Mouse (Mus musculus): ENCODE measurements around the gene Asnsd1. TPM values are rescaled to one million over a fixed set of nuclear protein-coding genes. Genes with fewer than 3 reads are reported as not detected.
"Not testable (repeated sequence)": the region's sequence is repeated elsewhere in the genome, so short reads cannot be mapped to it uniquely, and the experiment has no call there.

Asnsd1 gene
- polyA plus RNA-seq (2012; ENCODE audit: insufficient read depth, low replicate concordance) = 0.91 and 8.5 TPM in 2 replicates

- TF ChIP-seq FLI1 (IDR thresholded peaks at IDR 0.05; ENCODE audit: low read length) (no peak), GATA1 (IDR thresholded peaks at IDR 0.05; ENCODE audit: borderline replicate concordance, low read length) (no peak)
- peaks cover 16% of the 10 kb centered on the region for H3K4me1 ChIP-seq
- H3K36me3 ChIP-seq (replicated peaks; ENCODE audit: low read length) = peaks cover 25% of the 10 kb centered on the region
- no peaks in the 10 kb centered on the region for H3K9me3 ChIP-seq
- H3K4me3 ChIP-seq (replicated peaks) = peak within 1 kb of the TSS; percentile 100
- no peaks in the 10 kb centered on the region for H3K27me3 ChIP-seq (replicated peaks)
These were observed at the start of gene Asnsd1, which contains the start of the genes Asdurf and Gm28551 for GRCm38 (mm10) chr1:53352327-53353261. Asnsd1 (minus strand) TSS chr1:53352752. Asdurf (minus strand) TSS chr1:53352619. Gm28551 (minus strand) TSS chr1:53352667.

DNA sequence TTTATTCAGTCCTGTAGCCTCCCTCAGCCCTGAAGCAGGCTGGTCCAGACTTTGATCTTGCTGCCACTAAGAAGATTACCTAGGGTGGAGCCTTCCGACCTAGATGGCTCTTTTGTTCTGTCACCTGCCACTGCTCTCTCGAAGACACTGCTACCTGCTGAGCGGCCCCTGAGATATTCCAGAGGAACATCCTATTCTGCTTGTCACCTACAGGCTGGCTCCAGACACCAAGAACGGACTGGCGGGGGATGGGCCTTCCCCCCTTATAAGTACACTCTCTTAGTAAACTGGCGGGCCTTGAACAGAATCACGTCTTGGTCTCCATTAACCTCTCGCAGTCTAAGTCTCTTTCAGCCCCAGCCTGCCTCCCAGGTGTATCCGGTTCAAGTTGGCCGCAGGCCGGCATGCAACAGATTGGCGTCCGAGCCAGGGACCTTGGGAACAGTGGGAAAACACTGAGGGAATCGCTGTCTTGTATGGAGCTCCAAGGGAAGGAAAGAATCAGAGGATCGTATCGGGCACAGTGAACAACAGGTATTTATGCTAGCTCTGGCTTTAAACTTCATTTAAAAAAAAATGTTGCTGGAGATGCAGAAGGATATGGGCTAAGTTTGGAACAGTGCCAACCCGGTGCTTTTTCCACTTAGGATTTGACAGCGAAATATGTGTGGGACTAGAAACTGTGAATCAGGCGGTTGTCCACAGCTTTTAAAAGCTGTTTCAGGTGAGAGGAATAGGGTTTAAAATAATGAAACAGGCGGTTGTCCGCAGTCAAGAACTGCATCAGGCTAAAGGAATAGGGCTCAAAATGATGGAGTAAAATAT lies 41.6 kb upstream of the Asnsd1 start:
- peaks cover 13% of the 10 kb centered on the region for H3K9me3 ChIP-seq
- not testable (repeated sequence) for H3K4me3 ChIP-seq (replicated peaks); H3K27me3 ChIP-seq (replicated peaks); H3K36me3 ChIP-seq (replicated peaks; ENCODE audit: low read length); H3K4me1 ChIP-seq

GRCm38 (mm10) chr1:53388762-53389161 lies 36.2 kb upstream of the Asnsd1 start:
- no peaks in the 10 kb centered on the region for H3K4me1 ChIP-seq
- H3K9me3 ChIP-seq = peaks cover 22% of the 10 kb centered on the region
- no peaks in the 10 kb centered on the region for H3K36me3 ChIP-seq (replicated peaks; ENCODE audit: low read length)
- no peak overlapping the region for H3K4me3 ChIP-seq (replicated peaks)
- TF ChIP-seq FLI1 (IDR thresholded peaks at IDR 0.05; ENCODE audit: low read length) = no peak
- no peak for TF ChIP-seq GATA1 (IDR thresholded peaks at IDR 0.05; ENCODE audit: borderline replicate concordance, low read length)
- H3K27me3 ChIP-seq (replicated peaks) = no peaks in the 10 kb centered on the region

DNA sequence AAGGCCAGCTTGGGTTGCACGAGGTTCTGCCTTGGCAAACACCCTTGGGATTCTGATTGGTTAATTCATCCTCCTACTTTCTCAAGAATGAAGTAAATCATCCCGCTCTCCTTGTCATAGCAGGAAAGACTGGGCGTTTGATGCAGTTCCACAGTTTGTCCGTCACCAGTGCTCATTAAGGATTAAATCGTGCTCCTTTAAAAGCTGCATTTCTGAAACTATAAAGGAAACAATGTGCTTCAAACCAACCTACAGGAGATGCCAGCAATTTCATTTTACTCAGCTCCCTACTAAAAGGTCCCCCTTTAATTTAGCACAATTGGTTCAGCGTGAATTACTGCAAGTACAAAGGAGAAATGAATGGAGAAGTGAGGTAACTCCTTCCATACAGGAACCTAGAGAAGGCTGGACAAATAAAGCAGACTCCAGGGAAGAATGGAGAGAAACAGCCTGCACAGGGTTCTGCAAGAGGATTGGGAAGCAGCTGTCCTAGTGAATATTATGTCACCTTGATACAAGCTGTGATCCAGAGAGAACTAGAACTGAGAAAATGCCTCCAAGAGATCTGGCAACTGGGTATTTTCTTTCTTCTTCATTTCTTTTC lies 31.6 kb upstream of the Asnsd1 start:
- Histone ChIP-seq H3K27me3 (replicated peaks) (no peaks in the 10 kb centered on the region), H3K9me3 (peaks cover 9% of the 10 kb centered on the region), H3K4me1 (no peaks in the 10 kb centered on the region), H3K36me3 (replicated peaks; ENCODE audit: low read length) (no peaks in the 10 kb centered on the region), H3K4me3 (replicated peaks) (no peak overlapping the region)
- TF ChIP-seq FLI1 (IDR thresholded peaks at IDR 0.05; ENCODE audit: low read length) (no peak), GATA1 (IDR thresholded peaks at IDR 0.05; ENCODE audit: borderline replicate concordance, low read length) (no peak)

DNA sequence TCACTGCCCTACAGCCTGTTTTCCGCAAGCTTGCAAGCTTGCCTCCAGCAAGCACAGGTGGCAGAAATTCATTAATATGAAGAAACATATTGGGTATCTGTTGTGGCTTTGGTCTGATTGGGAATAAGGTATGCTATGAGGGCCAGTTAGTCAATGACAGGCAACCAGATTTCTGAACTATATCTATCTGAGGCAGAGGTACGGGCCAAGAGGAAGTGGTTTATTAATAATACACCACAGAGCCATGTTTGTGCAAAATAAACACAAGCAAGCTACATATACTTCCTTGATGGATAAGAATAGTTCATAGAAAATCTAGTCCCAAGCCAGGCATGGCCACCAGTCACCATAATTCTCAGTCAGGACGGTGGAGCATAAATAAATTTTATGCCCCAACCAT lies 25.2 kb upstream of the Asnsd1 start:
- H3K4me3 ChIP-seq (replicated peaks) = no peak overlapping the region
- H3K4me1 ChIP-seq = no peaks in the 10 kb centered on the region
- no peaks in the 10 kb centered on the region for H3K27me3 ChIP-seq (replicated peaks)
- H3K36me3 ChIP-seq (replicated peaks; ENCODE audit: low read length) = no peaks in the 10 kb centered on the region
- peaks cover 7% of the 10 kb centered on the region; the same call in 1 of the 2 replicates for H3K9me3 ChIP-seq
- TF ChIP-seq GATA1 (IDR thresholded peaks at IDR 0.05; ENCODE audit: borderline replicate concordance, low read length) = no peak
- TF ChIP-seq FLI1 (IDR thresholded peaks at IDR 0.05; ENCODE audit: low read length) = no peak

GRCm38 (mm10) chr1:53375965-53376364 lies 23.4 kb upstream of the Asnsd1 start:
- not testable (repeated sequence) for H3K4me1 ChIP-seq; H3K36me3 ChIP-seq (replicated peaks; ENCODE audit: low read length); H3K4me3 ChIP-seq (replicated peaks); H3K27me3 ChIP-seq (replicated peaks)
- peaks cover 19% of the 10 kb centered on the region for H3K9me3 ChIP-seq

DNA sequence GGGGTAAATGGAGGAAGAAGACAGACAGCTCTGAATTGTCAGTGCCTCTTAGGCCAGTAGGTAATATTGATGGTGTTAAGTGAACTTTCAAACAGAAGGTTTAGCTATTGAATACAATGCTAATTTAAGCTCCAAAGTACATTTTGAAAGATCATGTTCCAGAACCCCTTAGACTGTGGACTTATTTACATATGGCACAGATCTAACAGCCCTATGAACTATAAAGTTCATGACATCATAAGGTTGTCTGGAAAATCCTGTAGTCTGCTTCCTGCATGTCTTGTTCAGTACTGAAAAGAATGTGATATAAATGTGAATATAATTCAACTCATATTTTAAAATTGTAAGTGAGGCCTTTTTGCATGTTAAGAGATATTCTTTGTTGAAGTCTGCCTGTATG lies 6.4 kb upstream of the Asnsd1 start:
- TF ChIP-seq FLI1 (IDR thresholded peaks at IDR 0.05; ENCODE audit: low read length) (no peak), GATA1 (IDR thresholded peaks at IDR 0.05; ENCODE audit: borderline replicate concordance, low read length) (no peak)
- no peaks in the 10 kb centered on the region for H3K27me3 ChIP-seq (replicated peaks)

DNA sequence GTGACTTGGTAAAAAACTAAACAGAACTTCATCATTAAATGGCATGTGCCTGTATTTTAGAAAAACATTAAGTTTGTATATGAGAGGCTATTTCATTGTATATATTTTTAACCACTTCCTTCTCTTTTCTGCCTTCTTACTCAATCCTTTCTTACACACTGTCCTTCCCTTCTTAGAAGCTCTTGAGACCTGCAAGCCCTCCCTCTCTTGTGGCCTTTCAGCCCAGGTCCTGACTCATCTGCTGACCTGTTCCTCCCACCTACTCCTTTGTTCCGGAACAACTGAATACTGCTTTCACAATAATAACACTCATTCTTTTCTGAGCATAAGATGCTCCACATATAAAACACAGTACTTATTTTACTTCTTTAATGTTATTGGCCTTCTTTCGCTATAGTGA lies 11.5 kb downstream of the Asnsd1 start:
- Histone ChIP-seq H3K36me3 (replicated peaks; ENCODE audit: low read length) (peaks cover 51% of the 10 kb centered on the region), H3K4me1 (no peaks in the 10 kb centered on the region), H3K4me3 (replicated peaks) (no peak overlapping the region), H3K27me3 (replicated peaks) (no peaks in the 10 kb centered on the region), H3K9me3 (0 out of 2 replicates have a peak, but pooled peaks cover 6% of the 10 kb centered on the region)
- TF ChIP-seq GATA1 (IDR thresholded peaks at IDR 0.05; ENCODE audit: borderline replicate concordance, low read length) (no peak), FLI1 (IDR thresholded peaks at IDR 0.05; ENCODE audit: low read length) (no peak)

More for the DNA sequence above, 6.4 kb upstream of the Asnsd1 start:
- H3K9me3 ChIP-seq = no peaks in the 10 kb centered on the region
- H3K36me3 ChIP-seq (replicated peaks; ENCODE audit: low read length) = no peaks in the 10 kb centered on the region
- no peak overlapping the region for H3K4me3 ChIP-seq (replicated peaks)
- peaks cover 5% of the 10 kb centered on the region; the same call in 1 of the 2 replicates for H3K4me1 ChIP-seq

DNA sequence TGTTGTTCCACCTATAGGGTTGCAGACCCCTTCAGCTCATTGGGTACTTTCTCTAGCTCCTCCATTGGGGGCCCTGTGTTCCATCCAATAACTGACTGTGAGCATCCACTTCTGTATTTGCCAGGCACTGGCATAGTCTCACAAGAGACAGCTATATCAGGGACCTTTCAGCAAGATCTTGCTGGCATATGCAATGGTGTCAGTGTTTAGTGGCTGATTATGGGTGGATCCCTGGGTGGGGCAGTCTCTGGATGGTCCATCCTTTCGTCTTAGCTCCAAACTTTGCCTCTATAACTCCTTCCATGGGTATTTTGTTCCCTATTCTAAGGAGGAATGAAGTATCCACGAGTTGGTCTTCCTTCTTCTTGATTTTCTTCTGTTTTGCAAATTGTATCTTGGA lies 15.1 kb downstream of the Asnsd1 start:
- not testable (repeated sequence) for H3K4me3 ChIP-seq (replicated peaks); H3K27me3 ChIP-seq (replicated peaks)
- H3K9me3 ChIP-seq = peaks cover 10% of the 10 kb centered on the region; the same call in 1 of the 2 replicates
- peaks cover 27% of the 10 kb centered on the region for H3K4me1 ChIP-seq
- peaks cover 17% of the 10 kb centered on the region for H3K36me3 ChIP-seq (replicated peaks; ENCODE audit: low read length)

Data from megakaryocyte, embryonic 14.5 days (primary cell).